Mouse (Mus musculus) testis, adult 10 weeks (tissue): Measurements from ENCODE around the gene Rab7b. TPM values are rescaled to one million over a fixed set of nuclear protein-coding genes. Genes with fewer than 3 reads are reported as not detected.

Experiments
- polyA plus RNA-seq: library from polyadenylated mRNA; stranded (reverse); fragments of 350-450 nt; fragmentation: Illumina TruSeq; extraction: RNeasy Lipid Tissue Mini Kit (QIAGEN cat#74804); gene quantifications from one replicate; pipeline ENCODE4 v1.2.3, GENCODE M21; 2014; ENCODE audit warnings: low read depth, low replicate concordance

Gene Rab7b
- 1.2 TPM for polyA plus RNA-seq

DNA sequence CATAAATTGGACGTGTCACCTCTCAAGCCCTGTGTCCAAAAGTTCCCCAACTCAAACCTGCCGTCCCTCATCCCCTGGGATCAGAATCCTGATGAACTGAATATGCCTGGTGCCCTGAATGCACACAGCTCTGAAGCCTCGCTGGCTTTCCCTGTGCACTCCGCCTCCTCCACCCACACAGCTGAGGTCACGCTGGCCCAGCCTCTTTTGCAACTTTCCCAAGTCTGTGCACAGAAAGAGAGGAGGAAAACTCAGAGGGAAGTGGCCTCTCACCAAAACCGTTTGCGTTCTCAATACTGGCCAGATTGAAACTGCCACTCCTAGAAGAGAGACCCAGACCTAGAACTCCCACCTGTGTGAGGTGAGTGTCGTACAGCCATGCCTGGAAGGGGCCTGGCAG lies at the start of gene Rab7b:
Gene Rab7b (plus strand): TSS at position 221 of the 400 bp plus-strand sequence.

DNA sequence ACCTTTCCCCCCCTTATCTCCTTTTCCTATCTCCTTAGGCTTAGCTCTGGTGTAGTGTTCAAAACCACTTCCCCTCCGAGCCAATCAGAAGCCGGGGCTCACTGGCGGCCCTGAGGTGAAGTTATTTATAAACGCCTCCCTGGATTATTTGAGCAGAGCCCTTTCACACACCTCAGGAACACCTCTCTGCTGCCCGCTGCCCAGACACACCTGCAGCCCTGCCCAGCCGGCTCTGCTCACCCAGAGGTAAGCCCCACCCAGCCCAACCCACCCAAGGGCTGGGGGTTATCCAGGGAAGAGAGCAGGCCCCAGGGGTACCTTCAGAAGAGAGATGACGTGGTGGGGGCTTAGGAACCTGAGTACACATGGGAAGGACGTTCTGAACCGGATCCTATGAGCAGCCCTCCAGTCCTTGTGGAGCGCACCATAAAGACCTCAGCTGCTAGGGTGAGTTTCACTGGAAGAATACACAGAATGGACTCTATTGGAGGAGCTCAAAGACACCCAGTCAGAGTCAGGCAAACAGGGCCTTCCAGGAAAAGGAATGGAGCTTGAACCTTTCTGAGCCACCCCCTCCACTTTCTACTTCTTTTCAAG lies 55.5 kb downstream of the Rab7b start, which contains the start of gene Slc26a9:
Gene Slc26a9 (plus strand): TSS at position 155 of the 597 bp plus-strand sequence.

Other genes with a start within 250 kb of the Rab7b start
- gene Srgap2, start 161.3 kb upstream of the Rab7b start, polyA plus RNA-seq = 17.3 TPM
- 5.7 TPM for gene Fam72a, start 160.8 kb upstream of the Rab7b start, polyA plus RNA-seq
- not detected for gene Avpr1b, start 89.5 kb upstream of the Rab7b start, polyA plus RNA-seq
- 0.18 TPM for gene Ctse, start 50.4 kb upstream of the Rab7b start, polyA plus RNA-seq
- gene Slc26a9, start 55.3 kb downstream of the Rab7b start, polyA plus RNA-seq = 0.14 TPM
- gene Pm20d1, start 108.7 kb downstream of the Rab7b start, polyA plus RNA-seq = 1.1 TPM
- 5.9 TPM for gene Slc41a1, start 138.8 kb downstream of the Rab7b start, polyA plus RNA-seq
- gene Rab29, start 178.5 kb downstream of the Rab7b start, polyA plus RNA-seq = 0.80 TPM
- gene Nucks1, start 221.8 kb downstream of the Rab7b start, polyA plus RNA-seq = 28.9 TPM